Mouse (Mus musculus) monocyte, adult 59 days (primary cell): ENCODE results near the gene Pnma1. TPM values are rescaled to one million over a fixed set of nuclear protein-coding genes. Genes with fewer than 3 reads are reported as not detected.

ENCODE experiments used
- total RNA-seq, 2 experiments: library from RNA; stranded (reverse); gene quantifications; one replicate each; pipeline ENCODE4 v1.2.4; 2023

Pnma1 gene
- 1 to 10 TPM; 3.1 to 4.0 TPM for total RNA-seq

GRCm38 (mm10) chr12:84147954-84148621 is at the start of gene Pnma1:
Gene Pnma1, minus strand, starts transcription at chr12:84148489.

GRCm38 (mm10) chr12:84114153-84114994 is 33.9 kb downstream of the Pnma1 start, which contains the start of gene Dnal1:
Gene Dnal1, plus strand, starts transcription at chr12:84114366.

GRCm38 (mm10) chr12:84100604-84101492 is 47.4 kb downstream of the Pnma1 start, which contains the start of gene Acot6:
Gene Acot6, plus strand, starts transcription at chr12:84100654.

Other genes starting within 250 kb of the Pnma1 start
- gene Numb, start 226.6 kb downstream of the Pnma1 start, total RNA-seq: 10 to 100 TPM; 46.1 to 49.0 TPM
- gene Riox1, start 197.9 kb downstream of the Pnma1 start, total RNA-seq: 10 to 100 TPM; 12.9 to 13.7 TPM
- gene Heatr4, start 163.6 kb downstream of the Pnma1 start, total RNA-seq: not detected
- 10 to 100 TPM; 15.8 to 16.5 TPM for gene Acot2, start 160.6 kb downstream of the Pnma1 start, total RNA-seq
- 10 to 100 TPM; 39.1 to 39.2 TPM for gene Acot1, start 139.0 kb downstream of the Pnma1 start, total RNA-seq
- gene Acot4, start 110.1 kb downstream of the Pnma1 start, total RNA-seq: 1 to 10 TPM; 1.2 to 1.6 TPM
- gene Gm49366, start 109.6 kb downstream of the Pnma1 start, total RNA-seq: not detected
- not detected for gene Acot3, start 96.3 kb downstream of the Pnma1 start, total RNA-seq
- gene Acot5, start 79.2 kb downstream of the Pnma1 start, total RNA-seq: not detected
- under 1 TPM; 0.24 to 0.64 TPM for gene Acot6, start 47.8 kb downstream of the Pnma1 start, total RNA-seq
- gene Dnal1, start 34.1 kb downstream of the Pnma1 start, total RNA-seq: under 1 TPM; 0.52 to 0.73 TPM
- 100 to 1,000 TPM in 1 of 2 experiments, 10 to 100 TPM in 1; 93.3 to 105 TPM for gene Elmsan1, start 70.4 kb upstream of the Pnma1 start, total RNA-seq
- gene Ptgr2, start 136.7 kb upstream of the Pnma1 start, total RNA-seq: 10 to 100 TPM; 18.1 to 18.3 TPM
- gene Zfp410, start 168.4 kb upstream of the Pnma1 start, total RNA-seq: 10 to 100 TPM; 30.7 to 34.7 TPM
- gene Coq6, start 213.2 kb upstream of the Pnma1 start, total RNA-seq: 1 to 10 TPM; 9.4 TPM
- 1 to 10 TPM in 1 of 2 experiments, under 1 TPM in 1; 0.49 to 1.1 TPM for gene Fam161b, start 213.3 kb upstream of the Pnma1 start, total RNA-seq